Mouse (Mus musculus): Measurements from ENCODE around the gene Gm49361. TPM values are rescaled to one million over a fixed set of nuclear protein-coding genes. Genes with fewer than 3 reads are reported as not detected.
"Not testable (repeated sequence)": the region's sequence is repeated elsewhere in the genome, so short reads cannot be mapped to it uniquely, and the experiment has no call there.

Gene Gm49361
- total RNA-seq, 2 experiments from 2014 or later, result 4.0 TPM; not detected in 1

- no peak for DNase-seq
Measured at GRCm38 (mm10) chr14:57691316-57691715, 54.6 kb downstream of the Gm49361 start.

- DNase-seq, result no peak
Measured at GRCm38 (mm10) chr14:57690681-57691080, 55.2 kb downstream of the Gm49361 start.

GRCm38 (mm10) chr14:57688066-57688465 lies 57.8 kb downstream of the Gm49361 start:
- not testable (repeated sequence) for DNase-seq

GRCm38 (mm10) chr14:57687441-57687840 lies 58.5 kb downstream of the Gm49361 start:
- no peak for DNase-seq

GRCm38 (mm10) chr14:57686647-57687046 lies 59.3 kb downstream of the Gm49361 start:
- no peak for DNase-seq

GRCm38 (mm10) chr14:57684579-57684978 lies 61.3 kb downstream of the Gm49361 start:
- peak; percentile 59 to 86 for DNase-seq

- no peak for DNase-seq
Measured at GRCm38 (mm10) chr14:57682751-57683150, 63.2 kb downstream of the Gm49361 start.

GRCm38 (mm10) chr14:57679958-57680535 lies 65.9 kb downstream of the Gm49361 start:
- peak; percentile 85 to 95 for DNase-seq

GRCm38 (mm10) chr14:57679523-57679922 lies 66.4 kb downstream of the Gm49361 start:
- no peak for DNase-seq

GRCm38 (mm10) chr14:57675481-57675880 lies 70.4 kb downstream of the Gm49361 start:
- DNase-seq, result no peak

GRCm38 (mm10) chr14:57665628-57665950 lies 80.3 kb downstream of the Gm49361 start:
- no peak for DNase-seq

- DNase-seq, result peak; percentile 87 to 88
Measured at GRCm38 (mm10) chr14:57664822-57665627, 80.9 kb downstream of the Gm49361 start, which contains the start of gene Xpo4. Gene Xpo4, minus strand, starts transcription at chr14:57665430.

- DNase-seq, result no peak
Measured at GRCm38 (mm10) chr14:57664311-57664821, 81.5 kb downstream of the Gm49361 start.

- no peak for DNase-seq
Measured at GRCm38 (mm10) chr14:57663630-57664029, 82.3 kb downstream of the Gm49361 start.

- no peak for DNase-seq
Measured at GRCm38 (mm10) chr14:57658301-57658700, 87.6 kb downstream of the Gm49361 start.

- DNase-seq, result no peak
Measured at GRCm38 (mm10) chr14:57657500-57657899, 88.4 kb downstream of the Gm49361 start.

GRCm38 (mm10) chr14:57656519-57656918 lies 89.4 kb downstream of the Gm49361 start:
- not testable (repeated sequence) for DNase-seq

- DNase-seq, result no peak
Measured at GRCm38 (mm10) chr14:57649501-57649900, 96.4 kb downstream of the Gm49361 start.

GRCm38 (mm10) chr14:57646155-57646554 lies 99.7 kb downstream of the Gm49361 start:
- DNase-seq, result no peak

- peak; percentile 32 to 49 for DNase-seq
Measured at GRCm38 (mm10) chr14:57639153-57639552, 106.8 kb downstream of the Gm49361 start.

GRCm38 (mm10) chr14:57634141-57634540 lies 111.8 kb downstream of the Gm49361 start:
- no peak for DNase-seq

- DNase-seq, result peak in 1 of 2 experiments; percentile 33
Measured at GRCm38 (mm10) chr14:57629595-57629994, 116.3 kb downstream of the Gm49361 start.

- no peak for DNase-seq
Measured at GRCm38 (mm10) chr14:57622934-57623333, 123.0 kb downstream of the Gm49361 start.

Data from heart, adult 18-20 months (tissue).